Mouse (Mus musculus): ENCODE results near the gene Tmc4.
A peak's percentile ranks its signal among the peaks of the same experiment; 100 is the strongest.

Gene Tmc4

DNA sequence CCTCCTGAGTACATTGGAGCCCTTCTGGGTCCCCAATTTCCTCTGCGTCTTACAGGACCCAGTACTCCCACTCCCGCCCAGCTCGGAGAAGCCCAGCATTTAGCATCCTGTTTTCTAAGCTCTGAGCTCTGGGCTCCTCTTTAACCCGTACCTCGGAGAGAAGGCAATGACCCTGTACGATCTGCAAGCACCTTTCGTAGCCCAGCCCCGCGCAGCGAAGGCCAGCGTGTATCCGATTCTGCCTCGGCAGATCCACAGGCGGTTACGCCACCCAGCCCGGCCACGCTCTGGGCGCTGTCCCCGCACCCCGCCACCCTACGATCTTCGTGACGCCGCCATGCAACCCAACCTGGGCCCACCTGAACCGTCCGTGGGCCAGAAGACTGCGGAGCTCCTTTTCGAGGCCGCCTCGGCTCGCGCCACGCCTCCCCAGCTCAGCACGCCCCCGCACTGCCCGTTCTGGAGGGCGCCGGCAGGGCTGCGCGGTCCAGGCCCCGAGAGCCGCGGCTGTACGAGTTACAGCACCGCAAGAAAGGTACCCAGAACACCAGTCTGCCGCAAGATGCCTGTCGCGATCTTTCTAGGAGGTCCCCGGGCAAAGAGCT is 15.1 kb upstream of the Tmc4 start, which contains the start of gene Tsen34:
Gene Tsen34, plus strand, starts transcription at position 482 of the 605 bp plus-strand sequence.
- no peak for DNase-seq (ENCODE audit: low spot score)

DNA sequence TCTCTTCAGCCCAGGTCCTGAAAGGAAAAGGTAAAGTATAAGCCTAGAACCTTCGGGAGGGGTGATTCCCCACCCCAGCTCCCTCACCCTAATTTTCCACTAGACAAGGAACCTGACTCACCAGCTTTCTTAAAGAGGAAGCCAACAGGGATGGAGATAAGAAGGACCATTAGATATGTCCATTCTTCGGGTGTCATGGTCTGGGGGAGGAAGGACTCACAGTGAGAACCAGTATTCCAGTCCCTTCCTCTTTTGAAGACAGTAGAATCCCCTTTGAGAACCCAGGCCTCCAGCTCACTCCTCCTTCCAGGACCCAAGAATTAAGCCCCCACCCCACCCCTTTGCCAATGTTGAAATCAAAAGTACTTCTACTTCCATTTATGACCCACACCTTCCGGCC is 14.6 kb upstream of the Tmc4 start:
- DNase-seq (ENCODE audit: low spot score) = no peak

DNA sequence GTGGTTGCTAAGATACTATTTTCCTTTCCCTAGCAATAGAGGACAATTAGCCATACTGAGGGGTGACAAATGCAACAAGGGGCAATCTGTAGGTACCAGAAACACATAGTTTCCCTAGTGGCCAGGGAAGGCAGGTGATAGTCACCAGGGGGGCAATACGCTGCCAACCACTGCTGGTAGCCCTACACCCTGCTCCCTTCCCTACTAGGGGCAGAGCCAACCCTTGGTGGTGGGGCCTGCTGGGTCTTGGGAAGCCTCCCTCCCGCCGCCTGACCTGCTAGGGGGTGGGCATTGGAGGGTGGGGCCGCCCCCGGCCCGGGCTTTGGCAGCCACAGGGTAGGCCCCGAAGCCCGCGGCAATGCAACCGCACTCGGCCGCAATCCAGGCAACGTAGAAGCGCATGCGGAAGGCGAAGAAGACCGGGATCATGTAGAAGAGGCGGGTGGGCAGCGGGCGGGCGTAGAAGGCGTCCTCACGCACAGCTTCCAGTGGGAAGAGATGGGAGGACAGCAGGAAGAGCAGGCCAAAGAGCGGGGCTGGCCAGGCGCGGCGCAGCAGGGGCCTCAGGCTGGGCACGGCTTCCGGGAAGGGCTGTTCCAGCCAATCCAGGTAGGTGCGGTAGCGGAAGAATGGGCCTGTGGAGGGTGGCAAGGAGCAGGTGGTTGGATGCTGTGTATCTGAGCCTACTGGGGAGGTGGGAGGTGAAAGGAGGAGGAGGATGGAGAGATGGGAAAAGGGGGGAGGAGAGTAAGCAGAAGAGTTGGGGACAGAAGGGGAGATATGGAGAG is 8.2 kb upstream of the Tmc4 start:
- DNase-seq (ENCODE audit: low spot score) = no peak

DNA sequence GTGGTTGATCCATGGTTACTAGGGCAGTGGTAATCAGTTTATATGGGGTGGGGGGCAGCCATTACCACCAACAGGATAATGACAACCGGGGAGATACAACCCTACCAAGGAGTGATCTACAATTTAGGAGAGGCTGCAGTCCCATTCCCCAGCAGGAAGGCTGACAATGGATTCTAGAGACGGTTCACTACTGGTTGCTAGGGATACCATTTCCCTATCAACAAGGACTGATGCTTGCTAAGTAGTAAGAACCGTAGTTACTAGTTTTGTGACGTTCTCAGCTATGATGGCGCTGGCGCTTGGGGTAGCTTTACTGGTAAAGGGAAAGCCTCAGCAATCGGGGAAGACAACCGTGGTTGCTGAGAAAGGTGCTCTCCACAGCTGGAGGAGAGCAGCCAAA is 7.3 kb upstream of the Tmc4 start:
- no peak for DNase-seq (ENCODE audit: low spot score)

DNA sequence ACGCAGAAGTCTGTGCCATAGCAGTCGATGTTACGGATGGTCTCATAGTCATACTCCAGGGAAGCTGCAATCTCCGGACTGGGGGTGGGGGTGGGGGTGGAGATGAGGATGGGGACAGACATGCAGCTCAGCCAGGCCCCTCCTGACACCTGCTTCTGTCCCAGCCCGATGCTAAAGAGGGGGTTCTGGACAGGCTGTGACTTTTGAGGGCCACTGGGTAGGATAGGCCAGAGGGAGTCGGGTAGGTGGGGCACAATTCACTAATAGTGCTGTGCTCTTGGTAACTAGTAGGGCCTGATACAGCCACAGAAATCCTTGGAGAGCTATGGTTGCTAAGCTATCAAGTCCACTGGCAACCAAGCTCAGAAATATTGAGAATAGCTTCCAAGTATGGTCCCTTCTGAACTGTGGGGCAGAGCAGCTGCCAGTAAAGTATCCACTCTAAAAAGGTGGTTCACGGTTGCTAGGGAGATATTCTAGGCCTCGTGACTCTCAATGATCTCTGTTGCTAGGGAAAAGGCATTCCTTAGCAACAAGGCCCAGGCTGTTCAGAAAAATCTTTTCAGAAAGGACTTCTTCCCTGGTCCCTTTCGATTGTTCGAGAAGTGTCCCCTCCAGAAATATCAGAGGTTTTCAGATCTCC is 6.7 kb upstream of the Tmc4 start:
- no peak for DNase-seq (ENCODE audit: low spot score)

DNA sequence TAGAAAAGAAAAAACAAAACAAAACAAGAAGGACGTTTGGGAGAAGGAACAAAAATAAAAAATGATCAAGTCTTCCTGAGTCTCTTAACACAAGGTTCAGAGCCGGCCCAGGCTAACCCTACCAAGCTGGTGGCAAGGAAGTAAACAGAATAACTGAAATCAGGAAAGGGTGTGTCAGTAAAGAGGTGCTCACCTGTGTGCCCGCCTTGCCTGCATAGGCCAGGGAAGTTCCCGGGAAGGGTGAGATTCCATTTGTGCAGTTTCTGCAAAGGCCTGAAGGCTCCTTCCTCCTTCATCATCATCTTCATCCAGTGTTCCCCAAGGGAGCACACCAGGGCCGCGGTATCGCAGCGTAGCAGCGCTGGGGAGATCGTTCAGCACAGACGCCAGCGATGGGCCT is 982 bp downstream of the Tmc4 start:
- no peak for DNase-seq (ENCODE audit: low spot score)

DNA sequence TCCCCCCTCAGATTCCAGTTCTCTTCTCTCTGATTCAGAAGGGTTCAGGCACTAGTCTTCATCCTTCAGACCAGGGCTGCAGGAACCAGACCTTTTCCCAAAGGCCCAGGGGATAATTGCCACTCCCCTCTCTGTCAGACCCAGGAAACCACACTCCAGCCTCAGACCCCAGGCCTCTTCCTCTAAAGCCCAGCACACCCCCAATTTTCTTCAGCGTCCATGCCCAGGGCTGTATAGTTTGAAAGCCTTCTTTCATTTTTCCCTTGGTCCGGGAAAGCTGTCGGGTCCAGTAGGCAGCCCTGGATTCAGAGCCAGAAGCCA is 2.2 kb downstream of the Tmc4 start:
- DNase-seq (ENCODE audit: low spot score) = no peak

DNA sequence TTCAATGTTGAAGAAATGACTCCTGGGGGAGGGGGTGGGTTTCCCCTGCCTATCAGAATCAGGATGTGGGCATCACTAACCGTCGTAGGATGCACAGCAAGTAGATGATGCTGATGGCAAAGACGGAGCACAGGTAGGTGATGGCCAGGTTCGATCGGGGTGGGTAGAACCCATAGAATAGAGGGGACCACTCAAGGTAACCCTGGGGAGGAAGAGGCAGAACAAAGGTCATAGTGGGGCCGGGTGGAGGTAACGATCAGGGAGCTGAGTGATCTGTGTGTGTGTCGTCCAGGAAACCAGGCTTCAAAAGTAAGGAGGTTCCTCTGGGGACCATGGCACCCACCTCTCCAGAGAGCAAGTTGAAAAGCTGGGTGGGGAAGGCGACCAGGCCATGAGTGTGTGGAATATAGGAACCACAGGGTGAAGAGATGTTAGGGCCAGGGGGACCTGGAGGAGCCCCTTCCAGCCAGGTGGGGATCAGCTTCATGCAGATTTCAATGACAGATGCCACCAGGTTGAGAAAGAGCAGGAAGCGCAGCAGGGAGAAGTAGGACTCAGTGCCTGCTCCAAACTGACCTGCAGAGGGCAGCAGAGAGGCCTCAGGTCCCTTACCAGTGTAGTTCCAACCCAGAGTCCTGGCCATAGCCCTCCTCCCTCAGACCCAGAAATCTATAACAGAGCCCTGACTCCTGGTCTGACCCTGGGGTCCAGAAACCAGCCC is 2.7 kb downstream of the Tmc4 start:
- peak; percentile 75 for DNase-seq (ENCODE audit: low spot score)

DNA sequence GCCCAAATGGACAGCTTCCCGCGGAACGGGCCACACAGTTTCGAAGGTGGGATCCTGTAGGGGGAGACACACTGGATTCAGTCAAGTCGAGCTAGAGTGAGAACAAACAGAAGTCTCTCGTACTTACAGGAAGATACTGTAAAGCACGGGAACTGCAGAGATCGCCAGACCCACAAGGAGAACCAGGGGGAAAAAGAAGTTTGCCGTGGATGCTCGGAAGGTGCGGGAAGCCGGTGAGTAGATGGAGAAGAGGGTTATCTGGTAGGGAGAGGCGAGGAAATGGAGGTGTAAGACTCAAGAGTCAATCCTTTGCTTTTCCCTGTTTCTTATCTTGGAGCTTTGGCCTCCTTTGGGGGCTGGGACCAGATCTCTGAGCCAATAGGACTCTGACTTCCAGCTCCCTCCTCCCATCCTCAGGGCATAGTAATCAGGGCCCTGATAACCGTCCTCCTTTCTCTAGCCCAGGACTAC is 10.4 kb downstream of the Tmc4 start:
- DNase-seq (ENCODE audit: low spot score) = no peak

DNA sequence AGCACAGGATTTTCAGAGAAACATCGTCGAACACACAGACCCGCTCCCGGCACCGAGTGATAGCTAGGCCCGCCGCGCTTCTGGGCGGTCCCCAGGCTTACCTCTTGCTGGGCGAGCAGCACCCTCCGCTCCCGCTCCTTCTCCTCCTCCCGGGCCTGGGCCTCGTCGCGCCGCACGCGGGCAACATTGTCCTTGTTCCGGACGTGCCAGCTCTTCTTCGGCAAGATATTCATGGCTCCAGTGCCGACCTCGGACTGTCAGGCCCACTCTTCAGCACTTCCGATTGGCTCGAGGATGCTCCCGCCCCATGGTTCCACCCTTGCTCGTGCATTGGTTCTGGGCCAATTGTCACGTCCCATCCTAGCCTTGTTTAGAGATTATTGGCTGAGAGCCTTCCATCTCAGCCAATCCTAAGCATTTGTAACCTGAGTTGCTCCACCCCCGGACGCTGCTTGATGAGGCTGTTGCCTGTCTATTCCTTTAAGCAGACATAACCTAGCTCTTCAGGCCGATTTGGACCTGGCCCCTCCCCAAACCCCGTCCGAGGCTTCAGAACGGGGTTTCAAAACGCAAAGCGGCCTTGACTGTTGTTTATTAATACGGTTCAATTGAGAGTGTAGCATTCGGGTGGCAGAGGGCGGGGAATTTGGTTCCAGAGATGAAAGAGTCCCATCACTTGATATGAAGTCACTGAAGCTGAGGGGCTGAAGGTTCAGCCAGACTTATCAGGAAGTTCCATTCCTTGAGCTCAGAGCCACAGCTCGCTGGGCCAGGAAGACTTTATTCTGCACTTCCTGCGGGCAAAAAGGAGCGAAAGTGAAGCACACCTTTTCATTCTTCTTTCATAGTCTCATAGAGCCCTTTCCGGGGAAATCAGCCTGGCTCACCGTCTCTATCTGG is 11.9 kb downstream of the Tmc4 start, which contains the start of gene Leng1:
Gene Leng1, minus strand, starts transcription at position 626 of the 900 bp plus-strand sequence.
- DNase-seq (ENCODE audit: low spot score) = peak; percentile 92

DNA sequence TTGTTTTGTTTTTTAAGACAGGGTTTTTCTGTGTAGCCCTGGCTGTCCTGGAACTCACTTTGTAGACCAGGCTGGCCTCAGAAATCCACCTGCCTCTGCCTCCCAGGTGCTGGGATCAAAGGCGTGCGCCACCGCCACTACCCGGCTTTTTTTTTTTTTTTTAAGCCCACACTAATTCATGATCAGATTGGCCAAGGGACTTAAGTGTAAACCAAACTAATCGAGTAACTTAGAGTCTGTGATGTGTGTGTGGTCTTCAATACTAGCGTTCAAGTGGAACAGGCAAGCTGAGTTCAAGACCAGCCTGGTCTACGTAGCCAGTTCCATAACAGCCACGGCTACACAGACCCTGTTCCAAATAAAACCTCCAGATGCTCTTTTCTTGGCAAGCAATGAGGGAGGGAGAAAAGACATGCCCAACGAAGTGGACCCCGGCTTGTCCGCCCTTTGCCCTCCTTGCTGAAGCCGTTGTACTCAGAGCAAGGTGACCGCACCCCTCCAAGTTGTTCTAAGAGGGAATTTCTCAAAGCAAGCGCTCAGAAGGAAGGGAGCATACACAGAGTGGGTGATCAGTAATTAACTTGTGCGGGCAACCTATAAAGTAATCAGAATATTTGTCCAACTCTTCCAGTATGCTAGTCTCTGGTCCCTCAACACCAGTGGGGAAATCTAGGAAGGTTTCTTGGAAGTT is 12.7 kb downstream of the Tmc4 start:
- no peak for DNase-seq (ENCODE audit: low spot score)

DNA sequence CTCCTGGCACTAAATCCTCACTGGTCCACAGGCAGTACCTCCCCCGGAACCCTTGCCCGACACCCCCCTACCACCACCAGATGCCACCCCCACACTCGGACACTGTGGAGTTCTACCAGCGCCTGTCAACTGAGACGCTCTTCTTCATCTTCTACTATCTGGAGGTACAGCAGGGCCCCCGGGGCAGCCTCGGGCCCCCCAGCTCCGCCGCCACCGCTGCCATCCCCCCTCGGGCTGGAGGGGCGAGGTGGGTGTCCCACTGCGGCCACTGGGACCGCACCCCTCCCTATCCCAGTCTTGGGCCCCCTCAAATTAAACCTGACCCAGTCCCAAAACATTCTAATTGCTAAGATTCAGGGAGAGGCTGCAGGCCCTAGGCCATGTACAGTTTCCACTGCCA is 18.8 kb downstream of the Tmc4 start:
- DNase-seq (ENCODE audit: low spot score) = no peak

DNA sequence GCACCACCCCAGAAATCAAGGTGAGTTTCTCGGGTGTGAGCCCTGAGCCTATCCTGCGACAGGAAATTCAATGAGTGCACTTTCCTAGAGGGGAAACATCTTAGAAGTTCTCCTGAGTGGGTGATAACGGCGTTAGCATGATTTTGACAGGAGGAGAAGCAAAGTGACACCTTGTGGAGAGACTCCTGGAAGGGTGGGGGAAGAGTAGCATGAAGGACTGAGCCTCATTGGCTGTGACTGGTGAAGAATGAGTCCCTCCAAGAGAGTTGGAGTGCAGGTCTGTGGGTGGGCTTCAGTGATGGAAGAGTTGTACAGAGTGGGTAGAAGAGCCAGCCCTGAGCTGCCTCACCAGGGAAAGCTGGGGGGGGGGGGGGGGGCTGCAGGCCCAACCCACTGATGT is 20.4 kb downstream of the Tmc4 start:
- DNase-seq (ENCODE audit: low spot score) = no peak

DNA sequence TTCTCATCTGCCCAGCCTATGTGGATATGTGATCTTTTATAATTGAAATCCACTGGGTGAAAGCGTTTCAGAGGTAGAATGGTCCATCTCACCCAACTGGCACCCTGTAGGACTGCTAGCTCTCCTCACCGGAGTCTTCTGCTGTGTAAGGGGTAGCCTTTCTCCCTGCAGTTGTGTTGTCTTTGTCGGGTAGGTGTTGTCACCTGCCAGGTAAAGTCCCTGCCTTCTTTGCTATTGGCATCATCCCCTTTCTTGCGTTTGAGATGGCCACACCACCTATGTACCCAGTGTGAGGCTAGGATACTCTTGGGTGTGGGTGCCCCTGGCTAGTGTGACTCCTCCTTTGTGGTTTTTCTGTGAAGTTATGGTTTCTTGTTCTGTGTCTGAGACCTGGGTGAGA is 30.7 kb downstream of the Tmc4 start:
- DNase-seq (ENCODE audit: low spot score) = no peak

DNA sequence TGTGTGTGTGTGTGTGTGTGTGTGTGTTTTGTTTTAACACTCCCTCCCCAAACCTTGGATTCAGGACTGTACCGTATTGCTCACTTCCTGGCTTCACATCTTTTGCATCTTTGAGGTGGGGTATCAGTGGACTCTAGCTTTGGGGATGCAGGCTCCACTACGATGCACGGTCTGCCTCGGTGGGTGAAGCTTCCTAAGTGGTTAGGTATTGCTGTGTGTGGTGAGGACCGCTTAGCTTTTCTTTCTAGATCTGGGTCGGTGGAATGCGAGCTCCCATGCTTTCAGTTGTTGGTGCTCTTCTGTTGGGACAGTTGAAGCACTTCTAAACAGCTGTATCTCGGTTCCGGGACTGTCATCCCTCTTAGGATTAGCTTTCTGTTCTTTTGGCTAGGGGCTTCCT is 31.2 kb downstream of the Tmc4 start:
- no peak for DNase-seq (ENCODE audit: low spot score)

DNA sequence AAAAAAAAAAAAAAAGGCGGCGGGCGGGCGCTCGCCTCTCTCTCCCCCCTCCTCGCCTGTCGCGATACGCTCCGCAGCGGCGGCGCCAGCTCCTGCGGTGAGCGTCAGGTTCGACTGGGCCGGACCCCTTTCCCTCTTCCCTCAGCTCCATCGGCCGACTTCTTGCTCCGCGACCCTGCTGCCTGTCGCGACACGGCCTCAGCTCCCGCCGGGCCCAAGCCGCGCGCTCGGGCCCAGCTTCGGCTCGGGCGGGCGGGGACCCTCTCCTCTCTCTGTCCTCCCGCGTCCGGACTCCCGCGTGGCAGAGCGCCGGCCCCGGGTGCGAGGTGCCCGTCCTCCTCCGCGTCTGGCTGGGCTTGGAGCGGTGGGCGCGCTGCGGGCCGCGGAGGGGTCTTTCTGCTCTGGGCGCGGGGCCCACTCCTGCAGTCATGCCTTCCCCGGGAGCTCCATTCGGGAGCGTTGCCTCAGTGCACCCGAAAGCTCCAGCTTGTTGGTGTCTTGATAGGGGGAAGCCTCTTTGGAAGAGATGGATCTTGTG is 31.8 kb downstream of the Tmc4 start:
- DNase-seq (ENCODE audit: low spot score) = no peak

DNA sequence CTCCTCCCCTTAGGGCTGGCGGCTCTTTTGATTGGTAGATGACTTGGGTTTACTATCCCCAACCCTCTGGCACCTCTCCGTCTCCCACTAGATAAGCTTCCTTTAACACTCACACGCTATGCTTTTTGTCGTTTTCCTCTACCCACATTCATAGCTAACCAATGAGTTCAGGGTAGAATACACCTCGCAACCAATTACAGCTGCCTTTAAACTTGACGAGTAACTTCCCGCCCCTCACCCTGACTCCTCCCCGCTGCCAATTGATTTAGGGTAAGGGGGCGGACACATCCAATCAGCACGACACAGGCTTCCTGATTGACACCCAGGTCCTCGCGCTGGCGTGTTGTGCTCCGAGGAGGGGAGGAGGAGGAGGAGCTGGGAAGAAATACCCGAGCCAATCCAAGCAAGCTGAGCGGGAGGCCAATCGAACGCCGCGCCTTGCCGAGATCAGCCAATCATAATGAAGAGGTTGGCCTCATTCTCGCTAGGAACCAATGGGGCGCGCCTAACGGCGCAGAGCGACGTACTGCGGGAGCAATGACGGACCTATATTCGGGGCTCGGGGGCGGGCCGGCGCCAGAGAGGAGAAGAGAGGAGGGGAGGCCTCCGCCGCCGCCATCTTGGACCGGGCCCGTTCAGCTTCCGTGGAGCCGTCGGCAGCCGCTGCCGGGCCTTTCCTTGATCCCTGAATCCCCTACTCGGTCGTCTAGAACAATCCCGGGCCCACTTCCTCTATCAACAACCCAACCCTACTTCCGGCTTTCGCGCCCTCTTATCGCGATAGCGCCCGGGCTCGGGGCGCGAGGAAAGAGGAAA is 32.5 kb downstream of the Tmc4 start, which contains the start of gene Cnot3:
Gene Cnot3, plus strand, starts transcription at position 597 of the 816 bp plus-strand sequence.
- peak; percentile 96 for DNase-seq (ENCODE audit: low spot score)

DNA sequence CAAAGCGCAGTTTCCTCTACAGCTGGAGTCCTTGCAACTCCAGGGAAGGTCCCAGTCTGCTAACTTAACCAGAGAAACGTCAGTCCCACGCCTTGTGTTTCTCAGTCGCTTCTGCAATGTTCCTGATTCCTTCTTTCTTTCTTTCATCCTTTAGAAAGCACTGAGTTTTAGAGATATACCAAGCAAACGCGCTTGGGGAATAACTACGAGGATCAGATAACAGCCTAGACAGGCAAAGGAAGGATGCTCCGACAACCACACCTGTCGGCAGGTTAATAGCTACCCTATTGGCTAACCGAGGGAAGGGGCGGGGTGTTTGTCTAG is 33.0 kb downstream of the Tmc4 start:
- peak; percentile 82 for DNase-seq (ENCODE audit: low spot score)

DNA sequence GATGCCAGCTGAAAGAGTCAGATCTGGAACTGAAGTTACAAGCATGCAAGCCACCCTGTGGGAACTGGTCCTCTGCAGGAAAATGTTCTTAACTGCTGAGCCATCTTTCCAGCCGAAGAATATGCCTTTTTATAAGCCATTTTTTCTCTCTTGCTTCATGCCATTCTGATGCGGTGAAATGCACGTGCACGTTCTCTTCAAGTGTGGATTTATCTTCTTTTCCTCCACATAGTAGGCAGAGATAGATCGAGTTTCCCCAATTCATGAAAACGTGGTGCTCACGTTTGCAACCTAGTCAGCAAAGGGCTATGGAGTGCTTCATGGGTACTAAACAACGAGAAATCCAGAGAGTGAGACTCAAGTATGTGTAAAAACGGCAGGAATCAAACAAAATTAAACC is 33.5 kb downstream of the Tmc4 start:
- DNase-seq (ENCODE audit: low spot score) = no peak

DNA sequence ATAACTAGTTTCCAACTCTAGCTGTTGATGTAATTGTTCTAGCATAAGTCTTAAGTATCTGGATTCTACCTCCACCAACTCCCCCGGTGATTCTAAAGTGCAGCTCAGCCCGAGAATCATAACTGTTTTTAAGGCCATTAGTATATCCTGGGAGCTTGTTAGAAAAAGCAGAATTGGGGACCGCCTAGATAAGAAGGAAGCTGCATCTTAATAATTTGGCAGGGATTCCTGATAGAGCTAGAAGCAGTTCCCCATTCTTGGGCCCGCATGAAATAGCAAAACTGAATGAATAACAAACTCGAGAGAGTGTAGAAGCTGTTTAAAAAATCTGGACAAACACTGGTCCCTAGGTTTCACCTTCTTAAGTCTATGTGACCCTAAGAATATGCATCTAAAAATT is 33.9 kb downstream of the Tmc4 start:
- DNase-seq (ENCODE audit: low spot score) = no peak
